Mouse (Mus musculus) myocyte (in vitro differentiated cells): ENCODE results near the gene Ncor2.

Experiments used
- E2F4 ChIP-seq: IDR thresholded peaks from one replicate; pipeline ENCODE4 v1.6.1; 2011; ENCODE audit warnings: mild to moderate bottlenecking, control low read depth, moderate library complexity; ENCODE audit not compliant: insufficient read depth
- POLR2A ChIP-seq: IDR thresholded peaks from one replicate; pipeline ENCODE4 v1.6.1; 2011; ENCODE audit warnings: low read depth, mild to moderate bottlenecking, control low read depth, moderate library complexity; ENCODE audit not compliant: insufficient read length

GRCm38 (mm10) chr5:125011166-125011565 is 167.9 kb downstream of the Ncor2 start:
- TF ChIP-seq POLR2A, result no peak
- TF ChIP-seq E2F4, result no peak
